Mouse (Mus musculus) forebrain, postnatal 0 days (tissue): ENCODE results near the gene Smpdl3b. TPM values are rescaled to one million over a fixed set of nuclear protein-coding genes. Genes with fewer than 3 reads are reported as not detected.

ENCODE experiments used
- ATAC-seq: fragments of 200-750 bp; cut with Nextera tagmentation; 2 replicates; pipeline ENCODE4 v1.8.0; 2017; ENCODE audit warnings: mild to moderate bottlenecking, moderate library complexity
- DNase-seq: peaks from one replicate; pipeline ENCODE4 v3.0.0-alpha.2; 2015
- H3K27ac ChIP-seq: fragments of 300-500 bp; sonication (generic); 2 replicates; pipeline ENCODE4 v1.5.1; 2014; ENCODE audit warnings: low read depth, mild to moderate bottlenecking, antibody characterized with exemption, low read length, moderate library complexity, mixed read lengths
- H3K27me3 ChIP-seq: fragments of 300-500 bp; sonication (generic); 2 replicates; pipeline ENCODE4 v1.6.1; 2014; ENCODE audit warnings: mild to moderate bottlenecking, low read length, mixed read lengths; ENCODE audit not compliant: insufficient read depth
- H3K36me3 ChIP-seq: fragments of 300-500 bp; sonication (generic); 2 replicates; pipeline ENCODE4 v1.6.1; 2014; ENCODE audit warnings: mild to moderate bottlenecking, moderate library complexity; ENCODE audit not compliant: insufficient read depth
- H3K4me1 ChIP-seq: fragments of 300-500 bp; sonication (generic); 2 replicates; pipeline ENCODE4 v1.6.1; 2014; ENCODE audit warnings: antibody characterized with exemption; ENCODE audit not compliant: insufficient read depth
- H3K4me2 ChIP-seq: fragments of 300-500 bp; sonication (generic); 2 replicates; pipeline ENCODE4 v1.6.1; 2014; ENCODE audit warnings: low read depth, mild to moderate bottlenecking, moderate library complexity
- H3K4me3 ChIP-seq: fragments of 300-500 bp; sonication (generic); 2 replicates; pipeline ENCODE4 v1.5.1; 2014; ENCODE audit warnings: low read depth, low read length, mixed read lengths
- H3K9ac ChIP-seq: fragments of 300-500 bp; sonication (generic); 2 replicates; pipeline ENCODE4 v1.6.1; 2014; ENCODE audit warnings: mild to moderate bottlenecking
- H3K9me3 ChIP-seq: fragments of 300-500 bp; sonication (generic); 2 replicates; pipeline ENCODE4 v1.6.1; 2016; ENCODE audit warnings: low read length
- CTCF ChIP-seq: sonication (generic); IDR thresholded peaks from 2 replicates; pipeline ENCODE4 v1.5.1; 2016; ENCODE audit warnings: antibody characterized with exemption, control low read depth, low read depth
- WGBS: fragments of 180-500 bp; shearing (Covaris S2); extraction: QIAGEN DNeasy Blood & Tissue Kit; methylation state at CpG from one replicate; pipeline ENCODE4 v1.1.7; 2014; 5-methylcytosine and 5-hydroxymethylcytosine counted together
- polyA plus RNA-seq: library from polyadenylated mRNA; unstranded; fragments of >200 nt; fragmentation: Nextera tagmentation; extraction: Ambion mirVana; gene quantifications from 2 replicates; pipeline ENCODE4 v1.2.1, GENCODE M21; 2015
- total RNA-seq: library from RNA; depleted of rRNA; stranded (reverse); fragments of >200 nt; gene quantifications from 2 replicates; pipeline ENCODE4 v1.2.3, GENCODE M21; 2014; rRNA removed

The Smpdl3b gene
- total and polyA plus RNA-seq, 2 experiments from 2014 or later, result 0.57 to 1.1 TPM

- DNase-seq (no peak), ATAC-seq (no peak)
- Histone ChIP-seq H3K36me3 (peaks cover 71% of the 10 kb centered on the region), H3K4me2 (no peak overlapping the region), H3K9me3 (no peaks in the 10 kb centered on the region), H3K4me3 (no peak overlapping the region), H3K27me3 (no peaks in the 10 kb centered on the region), H3K9ac (no peak overlapping the region), H3K27ac (no peak overlapping the region), H3K4me1 (no peaks in the 10 kb centered on the region)
- WGBS, result 97% methylated on average over 5 of the region's 5 CpGs
- no peak for TF ChIP-seq CTCF
Observed at GRCm38 (mm10) chr4:132702076-132702475, 55.0 kb downstream of the Smpdl3b start.

- no peak for TF ChIP-seq CTCF
- Histone ChIP-seq H3K4me3 (no peak overlapping the region), H3K27ac (no peak overlapping the region), H3K4me2 (no peak overlapping the region), H3K9me3 (no peaks in the 10 kb centered on the region), H3K4me1 (no peaks in the 10 kb centered on the region), H3K36me3 (peaks cover 53% of the 10 kb centered on the region), H3K9ac (no peak overlapping the region), H3K27me3 (no peaks in the 10 kb centered on the region)
- WGBS, result 95% methylated on average over 3 of the region's 3 CpGs
- DNase-seq (no peak), ATAC-seq (no peak)
Observed at GRCm38 (mm10) chr4:132693366-132693765, 63.7 kb downstream of the Smpdl3b start.

DNA sequence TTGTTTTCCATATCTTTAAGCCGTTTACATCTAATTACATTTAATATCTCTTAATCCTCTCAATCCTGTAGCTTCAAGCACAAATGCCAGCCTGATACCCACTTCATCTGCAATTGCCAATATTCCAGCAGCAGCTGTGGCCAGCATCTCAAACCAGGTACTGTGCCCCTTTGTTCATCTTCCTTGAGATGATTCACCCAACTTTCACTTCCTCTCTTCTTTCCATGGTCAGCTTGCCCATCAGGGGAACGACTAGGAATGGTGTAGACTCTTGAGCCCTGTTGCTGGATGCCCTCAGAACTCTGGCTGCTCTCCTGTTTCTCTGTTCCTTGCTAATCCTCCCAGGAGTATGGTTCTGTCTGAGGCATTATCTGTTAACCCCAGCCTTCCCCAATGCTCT, 67.4 kb downstream of the Smpdl3b start:
- no peak for ATAC-seq

More for the DNA sequence above, 67.4 kb downstream of the Smpdl3b start:
- Histone ChIP-seq H3K9ac (no peak overlapping the region), H3K27ac (no peak overlapping the region), H3K4me3 (no peak overlapping the region), H3K4me2 (no peak overlapping the region), H3K27me3 (no peaks in the 10 kb centered on the region), H3K36me3 (peaks cover 34% of the 10 kb centered on the region), H3K9me3 (no peaks in the 10 kb centered on the region), H3K4me1 (no peaks in the 10 kb centered on the region)
- DNase-seq, result no peak
- WGBS, result 78% methylated on average over 2 of the region's 2 CpGs
- TF ChIP-seq CTCF, result no peak

Other genes starting within 250 kb of the Smpdl3b start
- 6.3 and 15.1 TPM in 2 replicates for gene Sesn2, start 246.8 kb downstream of the Smpdl3b start, total RNA-seq
- 6.9 and 9.0 TPM in 2 replicates for gene Sesn2, start 246.8 kb downstream of the Smpdl3b start, polyA plus RNA-seq
- gene Atpif1, start 223.6 kb downstream of the Smpdl3b start, total RNA-seq, result 898 and 1,334 TPM in 2 replicates
- gene Atpif1, start 223.6 kb downstream of the Smpdl3b start, polyA plus RNA-seq, result 1,829 and 2,415 TPM in 2 replicates
- gene Dnajc8, start 221.7 kb downstream of the Smpdl3b start, total RNA-seq, result 103 and 111 TPM in 2 replicates
- 151 and 165 TPM in 2 replicates for gene Dnajc8, start 221.7 kb downstream of the Smpdl3b start, polyA plus RNA-seq
- 0.38 TPM in 2 replicates for gene Ptafr, start 193.2 kb downstream of the Smpdl3b start, total RNA-seq
- gene Ptafr, start 193.2 kb downstream of the Smpdl3b start, polyA plus RNA-seq, result 0.23 and 0.38 TPM in 2 replicates
- gene Eya3, start 118.3 kb downstream of the Smpdl3b start, total RNA-seq, result 18.6 and 21.8 TPM in 2 replicates
- gene Eya3, start 118.3 kb downstream of the Smpdl3b start, polyA plus RNA-seq, result 6.0 and 7.2 TPM in 2 replicates
- gene Xkr8, start 24.7 kb downstream of the Smpdl3b start, total RNA-seq, result 3.4 and 5.2 TPM in 2 replicates
- gene Xkr8, start 24.7 kb downstream of the Smpdl3b start, polyA plus RNA-seq, result 2.2 and 3.8 TPM in 2 replicates
- gene Rpa2, start 11.1 kb upstream of the Smpdl3b start, total RNA-seq, result 24.0 and 26.8 TPM in 2 replicates
- 32.6 and 39.1 TPM in 2 replicates for gene Rpa2, start 11.1 kb upstream of the Smpdl3b start, polyA plus RNA-seq
- gene Themis2, start 39.1 kb upstream of the Smpdl3b start, total RNA-seq, result 0.85 and 1.00 TPM in 2 replicates
- gene Themis2, start 39.1 kb upstream of the Smpdl3b start, polyA plus RNA-seq, result 0.43 and 0.50 TPM in 2 replicates
- gene Ppp1r8, start 85.9 kb upstream of the Smpdl3b start, total RNA-seq, result 76.4 and 77.8 TPM in 2 replicates
- 42.7 and 47.7 TPM in 2 replicates for gene Ppp1r8, start 85.9 kb upstream of the Smpdl3b start, polyA plus RNA-seq
- gene Stx12, start 127.3 kb upstream of the Smpdl3b start, total RNA-seq, result 168 and 180 TPM in 2 replicates
- gene Stx12, start 127.3 kb upstream of the Smpdl3b start, polyA plus RNA-seq, result 163 and 170 TPM in 2 replicates
- gene Fam76a, start 165.3 kb upstream of the Smpdl3b start, total RNA-seq, result 27.9 and 29.8 TPM in 2 replicates
- 28.0 and 41.0 TPM in 2 replicates for gene Fam76a, start 165.3 kb upstream of the Smpdl3b start, polyA plus RNA-seq
- not detected in 2 replicates for gene Fgr, start 216.8 kb upstream of the Smpdl3b start, total RNA-seq
- 0.06 TPM in 2 replicates for gene Fgr, start 216.8 kb upstream of the Smpdl3b start, polyA plus RNA-seq